Mouse (Mus musculus) lung, embryonic 15.5 days (tissue): ENCODE measurements at regions not wholly inside any gene's neighbourhood (a gene's known extent, or its start where the extent isn't known, plus 50 kb on each side); places are given as distances from the start of the nearest gene placed in this dataset.

Source experiments
- ATAC-seq: fragments of 200-750 bp; cut with Nextera tagmentation; 2 replicates; pipeline ENCODE4 v1.8.0; 2017; ENCODE audit warnings: moderate number of reproducible peaks, borderline replicate concordance; ENCODE audit not compliant: low FRiP score, low TSS enrichment; ENCODE audit errors: extremely low read depth
- H3K27ac ChIP-seq: fragments of 300-500 bp; sonication (generic); 2 replicates; pipeline ENCODE4 v1.5.1; 2015; ENCODE audit warnings: moderate library complexity, mild to moderate bottlenecking, inconsistent platforms
- H3K27me3 ChIP-seq: fragments of 300-500 bp; sonication (generic); 2 replicates; pipeline ENCODE4 v1.6.1; 2015; ENCODE audit warnings: inconsistent platforms
- H3K36me3 ChIP-seq: fragments of 300-500 bp; sonication (generic); 2 replicates; pipeline ENCODE4 v1.6.1; 2015; ENCODE audit warnings: inconsistent platforms
- H3K4me1 ChIP-seq: fragments of 300-500 bp; sonication (generic); 2 replicates; pipeline ENCODE4 v1.6.1; 2015; ENCODE audit warnings: inconsistent platforms
- H3K4me2 ChIP-seq: fragments of 300-500 bp; sonication (generic); 2 replicates; pipeline ENCODE4 v1.6.1; 2015; ENCODE audit warnings: inconsistent platforms, mild to moderate bottlenecking, moderate library complexity
- H3K4me3 ChIP-seq: fragments of 300-500 bp; sonication (generic); 2 replicates; pipeline ENCODE4 v1.5.1; 2015; ENCODE audit warnings: mild to moderate bottlenecking, inconsistent platforms
- H3K9ac ChIP-seq: fragments of 300-500 bp; sonication (generic); 2 replicates; pipeline ENCODE4 v1.6.1; 2015; ENCODE audit warnings: inconsistent platforms
- H3K9me3 ChIP-seq: fragments of 300-500 bp; sonication (generic); 2 replicates; pipeline ENCODE4 v1.6.1; 2016; ENCODE audit warnings: inconsistent platforms
- WGBS: fragments of 180-500 bp; shearing (Covaris S2); methylation state at CpG from one replicate; pipeline ENCODE4 v1.1.7; 2015; 5-methylcytosine and 5-hydroxymethylcytosine counted together

- Histone ChIP-seq H3K36me3 (no peaks in the 10 kb centered on the region), H3K9ac (no peak overlapping the region), H3K27me3 (no peaks in the 10 kb centered on the region), H3K9me3 (no peaks in the 10 kb centered on the region), H3K4me3 (no peak overlapping the region), H3K4me2 (no peak overlapping the region), H3K27ac (no peak overlapping the region), H3K4me1 (no peaks in the 10 kb centered on the region)
- WGBS: 64% methylated on average over 3 of the region's 3 CpGs
- ATAC-seq: no peak
Observed at GRCm38 (mm10) chr4:56619054-56619453, 120.8 kb upstream of the Gm26657 start.

- 88% methylated on average over 5 of the region's 5 CpGs for WGBS
- Histone ChIP-seq H3K36me3 (no peaks in the 10 kb centered on the region), H3K9ac (no peak overlapping the region), H3K4me3 (no peak overlapping the region), H3K4me2 (no peak overlapping the region), H3K4me1 (no peaks in the 10 kb centered on the region), H3K27ac (no peak overlapping the region), H3K9me3 (no peaks in the 10 kb centered on the region), H3K27me3 (no peaks in the 10 kb centered on the region)
- ATAC-seq: no peak
Observed at GRCm38 (mm10) chr4:56618433-56618832, 121.4 kb upstream of the Gm26657 start.

- Histone ChIP-seq H3K27ac (no peak overlapping the region), H3K4me3 (no peak overlapping the region), H3K36me3 (no peaks in the 10 kb centered on the region), H3K9ac (no peak overlapping the region), H3K4me1 (no peaks in the 10 kb centered on the region), H3K4me2 (no peak overlapping the region), H3K9me3 (no peaks in the 10 kb centered on the region), H3K27me3 (no peaks in the 10 kb centered on the region)
- WGBS: 64% methylated on average over 10 of the region's 10 CpGs
- ATAC-seq: no peak
Observed at GRCm38 (mm10) chr4:56617661-56618360, 122.1 kb upstream of the Gm26657 start.

- Histone ChIP-seq H3K9ac (no peak overlapping the region), H3K27me3 (no peaks in the 10 kb centered on the region), H3K4me2 (no peak overlapping the region), H3K4me1 (no peaks in the 10 kb centered on the region), H3K9me3 (no peaks in the 10 kb centered on the region), H3K27ac (no peak overlapping the region), H3K4me3 (no peak overlapping the region), H3K36me3 (no peaks in the 10 kb centered on the region)
- 55% methylated on average over 4 of the region's 4 CpGs for WGBS
- ATAC-seq: no peak
Observed at GRCm38 (mm10) chr4:56612325-56612724, 127.5 kb upstream of the Gm26657 start.

GRCm38 (mm10) chr4:56611751-56612150, 128.1 kb upstream of the Gm26657 start:
- H3K27ac ChIP-seq: no peak overlapping the region
- ATAC-seq: no peak
- WGBS: 37% methylated on average over 4 of the region's 4 CpGs

GRCm38 (mm10) chr4:56610273-56610672, 129.6 kb upstream of the Gm26657 start:
- Histone ChIP-seq H3K4me1 (no peaks in the 10 kb centered on the region), H3K27me3 (no peaks in the 10 kb centered on the region), H3K36me3 (no peaks in the 10 kb centered on the region), H3K4me3 (no peak overlapping the region), H3K27ac (no peak overlapping the region), H3K9me3 (no peaks in the 10 kb centered on the region), H3K4me2 (no peak overlapping the region), H3K9ac (no peak overlapping the region)
- ATAC-seq: no peak
- 71% methylated on average over 6 of the region's 6 CpGs for whole genome bisulfite sequencing

More at GRCm38 (mm10) chr4:56611751-56612150, 128.1 kb upstream of the Gm26657 start:
- no peak overlapping the region for H3K9ac ChIP-seq
- H3K36me3 ChIP-seq: no peaks in the 10 kb centered on the region
- H3K4me1 ChIP-seq: no peaks in the 10 kb centered on the region
- H3K4me2 ChIP-seq: no peak overlapping the region
- H3K9me3 ChIP-seq: no peaks in the 10 kb centered on the region
- H3K27me3 ChIP-seq: no peaks in the 10 kb centered on the region
- H3K4me3 ChIP-seq: no peak overlapping the region

GRCm38 (mm10) chr4:56608701-56609100, 131.2 kb upstream of the Gm26657 start:
- Histone ChIP-seq H3K4me1 (no peaks in the 10 kb centered on the region), H3K9ac (no peak overlapping the region), H3K9me3 (no peaks in the 10 kb centered on the region), H3K27me3 (no peaks in the 10 kb centered on the region), H3K27ac (no peak overlapping the region), H3K36me3 (no peaks in the 10 kb centered on the region), H3K4me3 (no peak overlapping the region), H3K4me2 (no peak overlapping the region)
- WGBS: 77% methylated on average over 4 of the region's 4 CpGs
- no peak for ATAC-seq

- WGBS: 63% methylated on average over 2 of the region's 2 CpGs
- no peaks in the 10 kb centered on the region for H3K9me3 ChIP-seq
- no peak overlapping the region for H3K4me3 ChIP-seq
- H3K27me3 ChIP-seq: no peaks in the 10 kb centered on the region
- ATAC-seq: no peak
- no peaks in the 10 kb centered on the region for H3K4me1 ChIP-seq
- no peak overlapping the region for H3K4me2 ChIP-seq
- H3K9ac ChIP-seq: no peak overlapping the region
- no peak overlapping the region for H3K27ac ChIP-seq
- H3K36me3 ChIP-seq: no peaks in the 10 kb centered on the region
Observed at GRCm38 (mm10) chr4:56598398-56598797, 141.5 kb upstream of the Gm26657 start.

GRCm38 (mm10) chr4:56597931-56598330, 141.9 kb upstream of the Gm26657 start:
- ATAC-seq: no peak
- H3K9ac ChIP-seq: no peak overlapping the region

GRCm38 (mm10) chr4:56582405-56582804, 157.5 kb upstream of the Gm26657 start:
- H3K9me3 ChIP-seq: no peaks in the 10 kb centered on the region
- H3K27ac ChIP-seq: no peak overlapping the region
- H3K4me1 ChIP-seq: no peaks in the 10 kb centered on the region
- WGBS: 61% methylated on average over 3 of the region's 3 CpGs
- ATAC-seq: no peak
- no peaks in the 10 kb centered on the region for H3K27me3 ChIP-seq
- H3K4me3 ChIP-seq: no peak overlapping the region
- no peak overlapping the region for H3K4me2 ChIP-seq
- no peak overlapping the region for H3K9ac ChIP-seq
- H3K36me3 ChIP-seq: no peaks in the 10 kb centered on the region

More at GRCm38 (mm10) chr4:56597931-56598330, 141.9 kb upstream of the Gm26657 start:
- Histone ChIP-seq H3K4me3 (no peak overlapping the region), H3K4me1 (no peaks in the 10 kb centered on the region), H3K9me3 (no peaks in the 10 kb centered on the region), H3K27ac (no peak overlapping the region), H3K27me3 (no peaks in the 10 kb centered on the region), H3K36me3 (no peaks in the 10 kb centered on the region), H3K4me2 (no peak overlapping the region)

GRCm38 (mm10) chr4:56576837-56577548, 162.9 kb upstream of the Gm26657 start:
- Histone ChIP-seq H3K9me3 (no peaks in the 10 kb centered on the region), H3K9ac (no peak overlapping the region), H3K36me3 (no peaks in the 10 kb centered on the region), H3K4me3 (no peak overlapping the region), H3K4me2 (no peak overlapping the region), H3K4me1 (no peaks in the 10 kb centered on the region), H3K27me3 (no peaks in the 10 kb centered on the region), H3K27ac (no peak overlapping the region)
- no peak for ATAC-seq
- 78% methylated on average over 15 of the region's 15 CpGs for WGBS

- Histone ChIP-seq H3K9me3 (no peaks in the 10 kb centered on the region), H3K4me1 (no peaks in the 10 kb centered on the region), H3K4me2 (no peak overlapping the region), H3K4me3 (no peak overlapping the region), H3K36me3 (no peaks in the 10 kb centered on the region), H3K27ac (no peak overlapping the region), H3K9ac (no peak overlapping the region), H3K27me3 (no peaks in the 10 kb centered on the region)
- ATAC-seq: no peak
Observed at GRCm38 (mm10) chr4:56552126-56552525, 187.7 kb upstream of the Gm26657 start.
